Mouse (Mus musculus): ENCODE data around the gene Zbtb24. TPM values are rescaled to one million over a fixed set of nuclear protein-coding genes. Genes with fewer than 3 reads are reported as not detected.

Gene Zbtb24
- polyA plus RNA-seq, 1 experiment from 2014 or later, result 14.6 TPM

GRCm38 (mm10) chr10:41420496-41421200, 29.5 kb upstream of the Zbtb24 start:
- Histone ChIP-seq H3K4me2 (replicated peaks; ENCODE audit: low read depth, low read length) (no peak overlapping the region), H3K4me3 (ENCODE audit: low read depth, low read length) (no peak overlapping the region), H3K27ac (ENCODE audit: low read length) (no peak overlapping the region), H3K27me3 (replicated peaks; ENCODE audit: insufficient read depth, low read length) (no peaks in the 10 kb centered on the region), H3K4me1 (ENCODE audit: insufficient read depth, low read depth, low read length) (no peaks in the 10 kb centered on the region), H3K9me3 (ENCODE audit: low read length) (no peaks in the 10 kb centered on the region), H3K36me3 (ENCODE audit: insufficient read depth, low read length) (no peaks in the 10 kb centered on the region), H3K9ac (replicated peaks; ENCODE audit: low read depth) (no peak overlapping the region)
- ATAC-seq, result no peak
- no peak for DNase-seq (ENCODE audit: low spot score)
- WGBS, result 42% methylated on average over 9 of the region's 9 CpGs
- TF ChIP-seq CTCF (IDR thresholded peaks at IDR 0.05), result no peak
- no peak for TF ChIP-seq EP300 (IDR thresholded peaks at IDR 0.05)

GRCm38 (mm10) chr10:41423681-41424080, 26.5 kb upstream of the Zbtb24 start:
- Histone ChIP-seq H3K27me3 (replicated peaks; ENCODE audit: insufficient read depth, low read length) (no peaks in the 10 kb centered on the region), H3K27ac (ENCODE audit: low read length) (no peak overlapping the region), H3K4me1 (ENCODE audit: insufficient read depth, low read depth, low read length) (no peaks in the 10 kb centered on the region), H3K4me2 (replicated peaks; ENCODE audit: low read depth, low read length) (no peak overlapping the region), H3K36me3 (ENCODE audit: insufficient read depth, low read length) (no peaks in the 10 kb centered on the region), H3K9ac (replicated peaks; ENCODE audit: low read depth) (no peak overlapping the region), H3K9me3 (ENCODE audit: low read length) (no peaks in the 10 kb centered on the region), H3K4me3 (ENCODE audit: low read depth, low read length) (no peak overlapping the region)
- no peak for ATAC-seq
- no peak for TF ChIP-seq CTCF (IDR thresholded peaks at IDR 0.05)
- TF ChIP-seq EP300 (IDR thresholded peaks at IDR 0.05), result no peak
- WGBS, result 95% methylated on average over 2 of the region's 2 CpGs
- DNase-seq (ENCODE audit: low spot score), result no peak

- no peak for TF ChIP-seq CTCF (IDR thresholded peaks at IDR 0.05)
- TF ChIP-seq EP300 (IDR thresholded peaks at IDR 0.05), result no peak
- no peak for ATAC-seq
- H3K9ac ChIP-seq (replicated peaks; ENCODE audit: low read depth), result no peak overlapping the region
- no peak overlapping the region for H3K4me3 ChIP-seq (ENCODE audit: low read depth, low read length)
- H3K36me3 ChIP-seq (ENCODE audit: insufficient read depth, low read length), result no peaks in the 10 kb centered on the region
- DNase-seq (ENCODE audit: low spot score), result no peak
- no peak overlapping the region for H3K4me2 ChIP-seq (replicated peaks; ENCODE audit: low read depth, low read length)
- no peaks in the 10 kb centered on the region for H3K4me1 ChIP-seq (ENCODE audit: insufficient read depth, low read depth, low read length)
- H3K9me3 ChIP-seq (ENCODE audit: low read length), result no peaks in the 10 kb centered on the region
- no peaks in the 10 kb centered on the region for H3K27me3 ChIP-seq (replicated peaks; ENCODE audit: insufficient read depth, low read length)
- H3K27ac ChIP-seq (ENCODE audit: low read length), result no peak overlapping the region
- WGBS, result 40% methylated on average over 6 of the region's 6 CpGs
Observed at GRCm38 (mm10) chr10:41426368-41426767, 23.8 kb upstream of the Zbtb24 start.

GRCm38 (mm10) chr10:41434624-41435023, 15.6 kb upstream of the Zbtb24 start:
- H3K4me2 ChIP-seq (replicated peaks; ENCODE audit: low read depth, low read length), result no peak overlapping the region
- no peaks in the 10 kb centered on the region for H3K27me3 ChIP-seq (replicated peaks; ENCODE audit: insufficient read depth, low read length)
- no peak overlapping the region for H3K4me3 ChIP-seq (ENCODE audit: low read depth, low read length)
- ATAC-seq (0 out of 2 replicates have a peak, but pooled peaks have one; percentile 43), DNase-seq (ENCODE audit: low spot score) (peak; percentile 70)
- H3K4me1 ChIP-seq (ENCODE audit: insufficient read depth, low read depth, low read length), result no peaks in the 10 kb centered on the region
- TF ChIP-seq EP300 (IDR thresholded peaks at IDR 0.05) (no peak), CTCF (IDR thresholded peaks at IDR 0.05) (peak; percentile 74)
- no peaks in the 10 kb centered on the region for H3K36me3 ChIP-seq (ENCODE audit: insufficient read depth, low read length)
- H3K9me3 ChIP-seq (ENCODE audit: low read length), result no peaks in the 10 kb centered on the region
- WGBS, result 26% methylated on average over 4 of the region's 4 CpGs
- no peak overlapping the region for H3K27ac ChIP-seq (ENCODE audit: low read length)
- H3K9ac ChIP-seq (replicated peaks; ENCODE audit: low read depth), result no peak overlapping the region

- no peaks in the 10 kb centered on the region for H3K27me3 ChIP-seq (replicated peaks; ENCODE audit: insufficient read depth, low read length)
- no peaks in the 10 kb centered on the region for H3K4me1 ChIP-seq (ENCODE audit: insufficient read depth, low read depth, low read length)
- no peaks in the 10 kb centered on the region for H3K36me3 ChIP-seq (ENCODE audit: insufficient read depth, low read length)
- H3K9ac ChIP-seq (replicated peaks; ENCODE audit: low read depth), result no peak overlapping the region
- no peak overlapping the region for H3K4me2 ChIP-seq (replicated peaks; ENCODE audit: low read depth, low read length)
- no peak overlapping the region for H3K4me3 ChIP-seq (ENCODE audit: low read depth, low read length)
- no peak overlapping the region for H3K27ac ChIP-seq (ENCODE audit: low read length)
- 19% methylated on average over 3 of the region's 3 CpGs for WGBS
- no peaks in the 10 kb centered on the region for H3K9me3 ChIP-seq (ENCODE audit: low read length)
- DNase-seq (ENCODE audit: low spot score) (no peak), ATAC-seq (no peak)
- TF ChIP-seq CTCF (IDR thresholded peaks at IDR 0.05) (no peak), EP300 (IDR thresholded peaks at IDR 0.05) (no peak)
Observed at GRCm38 (mm10) chr10:41435141-41435540, 15.0 kb upstream of the Zbtb24 start.

GRCm38 (mm10) chr10:41448216-41448615, 2.0 kb upstream of the Zbtb24 start:
- H3K9me3 ChIP-seq (ENCODE audit: low read length), result no peaks in the 10 kb centered on the region
- H3K36me3 ChIP-seq (ENCODE audit: insufficient read depth, low read length), result no peaks in the 10 kb centered on the region
- WGBS, result 77% methylated on average over 1 of the region's 1 CpGs
- DNase-seq (ENCODE audit: low spot score) (no peak), ATAC-seq (no peak)
- no peak for TF ChIP-seq EP300 (IDR thresholded peaks at IDR 0.05)
- TF ChIP-seq CTCF (IDR thresholded peaks at IDR 0.05), result no peak
- no peaks in the 10 kb centered on the region for H3K4me1 ChIP-seq (ENCODE audit: insufficient read depth, low read depth, low read length)
- no peak overlapping the region for H3K9ac ChIP-seq (replicated peaks; ENCODE audit: low read depth)
- H3K4me3 ChIP-seq (ENCODE audit: low read depth, low read length), result no peak overlapping the region
- H3K4me2 ChIP-seq (replicated peaks; ENCODE audit: low read depth, low read length), result no peak overlapping the region
- H3K27ac ChIP-seq (ENCODE audit: low read length), result no peak overlapping the region
- H3K27me3 ChIP-seq (replicated peaks; ENCODE audit: insufficient read depth, low read length), result no peaks in the 10 kb centered on the region
